Mouse (Mus musculus): Measurements from ENCODE around the gene Gstm2. TPM values are rescaled to one million over a fixed set of nuclear protein-coding genes. Genes with fewer than 3 reads are reported as not detected.
A peak's percentile ranks its signal among the peaks of the same experiment; 100 is the strongest.
"Not testable (repeated sequence)": the region's sequence is repeated elsewhere in the genome, so short reads cannot be mapped to it uniquely, and the experiment has no call there.

Gene Gstm2
- total and polyA plus RNA-seq, 2 experiments = 79.1 to 222 TPM

DNA sequence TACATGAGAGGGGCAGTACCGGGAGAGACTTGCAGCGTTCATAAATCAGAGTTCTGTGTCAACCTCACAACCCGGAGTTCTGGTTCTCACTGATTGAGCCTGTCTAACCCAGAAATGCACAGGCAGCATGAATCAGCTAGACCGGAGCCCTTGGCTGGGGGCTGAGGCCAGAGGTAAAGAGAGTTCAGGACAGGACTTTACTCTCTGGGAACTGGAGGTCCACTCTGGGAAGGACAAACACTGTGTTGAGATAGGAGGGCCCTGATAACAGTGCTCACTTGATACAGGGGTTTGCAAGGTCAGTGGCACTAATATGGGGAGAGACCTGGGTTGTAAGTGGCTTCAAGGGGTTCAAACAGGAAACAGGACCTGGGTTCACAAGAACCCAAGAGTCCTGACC is 39.1 kb upstream of the Gstm2 start:
- no peaks in the 10 kb centered on the region for H3K27me3 ChIP-seq (ENCODE audit: control insufficient read depth, insufficient read depth, low read length)
- H3K36me3 ChIP-seq (ENCODE audit: control insufficient read depth, insufficient read depth, low read length) = no peaks in the 10 kb centered on the region
- H3K79me2 ChIP-seq (ENCODE audit: control insufficient read depth, insufficient read depth, low read length) = no peaks in the 10 kb centered on the region
- H3K4me1 ChIP-seq (ENCODE audit: control insufficient read depth, insufficient read depth, low read length) = peaks cover 34% of the 10 kb centered on the region
- H3K9ac ChIP-seq (ENCODE audit: low read depth, low read length) = no peak overlapping the region
- DNase-seq (ENCODE audit: extremely low read depth, low read depth, low spot score) = peak; percentile 79
- WGBS = 9% methylated on average over 4 of the region's 4 CpGs
- TF ChIP-seq CTCF (IDR thresholded peaks at IDR 0.05; ENCODE audit: low read depth, low read length) = no peak
- no peak for TF ChIP-seq POLR2A (IDR thresholded peaks at IDR 0.05; ENCODE audit: extremely low read depth, insufficient read depth, low read length)
- no peak overlapping the region for H3K4me3 ChIP-seq (ENCODE audit: insufficient read depth, low read depth, low read length)
- peak overlapping the region; percentile 39 for H3K27ac ChIP-seq (replicated peaks; ENCODE audit: insufficient read depth, low read depth, low read length)

- Histone ChIP-seq H3K27ac (replicated peaks; ENCODE audit: insufficient read depth, low read depth, low read length) (no peak overlapping the region), H3K36me3 (ENCODE audit: control insufficient read depth, insufficient read depth, low read length) (no peaks in the 10 kb centered on the region), H3K4me3 (ENCODE audit: insufficient read depth, low read depth, low read length) (no peak overlapping the region), H3K9ac (ENCODE audit: low read depth, low read length) (no peak overlapping the region), H3K79me2 (ENCODE audit: control insufficient read depth, insufficient read depth, low read length) (no peaks in the 10 kb centered on the region), H3K4me1 (ENCODE audit: control insufficient read depth, insufficient read depth, low read length) (peaks cover 28% of the 10 kb centered on the region), H3K27me3 (ENCODE audit: control insufficient read depth, insufficient read depth, low read length) (no peaks in the 10 kb centered on the region)
- TF ChIP-seq CTCF (IDR thresholded peaks at IDR 0.05; ENCODE audit: low read depth, low read length) (no peak), POLR2A (IDR thresholded peaks at IDR 0.05; ENCODE audit: extremely low read depth, insufficient read depth, low read length) (no peak)
- peak; percentile 87 for DNase-seq (ENCODE audit: extremely low read depth, low read depth, low spot score)
- WGBS = 15% methylated on average over 6 of the region's 6 CpGs
Measured at GRCm38 (mm10) chr3:108022650-108023049, 36.4 kb upstream of the Gstm2 start.

DNA sequence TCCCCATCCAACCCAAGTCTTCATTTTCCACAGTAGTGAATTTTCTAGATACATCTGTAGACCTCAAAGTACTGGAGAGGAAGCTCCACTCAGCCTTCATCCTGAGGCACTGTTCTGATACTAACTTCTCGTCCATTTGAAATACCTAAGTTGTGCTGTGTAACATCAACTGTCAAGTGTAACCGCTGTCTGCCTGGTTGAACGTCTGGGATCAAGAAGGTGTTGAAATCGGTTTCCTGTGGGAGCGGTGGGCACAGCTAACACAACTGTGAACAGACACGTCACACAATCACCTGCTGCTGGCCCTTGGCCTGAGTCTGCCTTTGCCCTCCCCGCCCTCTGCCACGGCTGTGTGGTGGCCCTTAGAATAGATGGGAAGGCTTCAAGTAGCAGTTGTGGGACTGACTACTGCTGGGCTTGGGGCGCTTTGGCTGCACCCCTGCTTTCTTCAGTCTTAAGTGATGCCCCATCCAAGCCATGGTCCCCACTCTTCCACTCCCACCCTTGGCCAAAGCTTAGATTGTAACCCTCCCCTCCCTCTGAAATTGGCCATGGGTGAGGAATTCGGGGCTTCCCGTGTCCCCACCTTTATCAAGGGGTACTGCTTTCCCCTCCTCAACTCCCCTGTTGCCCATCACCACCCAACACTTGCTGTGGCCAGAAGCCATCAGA is 34.2 kb upstream of the Gstm2 start:
- not testable (repeated sequence) for DNase-seq (ENCODE audit: extremely low read depth, low read depth, low spot score); H3K27me3 ChIP-seq (ENCODE audit: control insufficient read depth, insufficient read depth, low read length); H3K4me3 ChIP-seq (ENCODE audit: insufficient read depth, low read depth, low read length); H3K9ac ChIP-seq (ENCODE audit: low read depth, low read length); H3K27ac ChIP-seq (replicated peaks; ENCODE audit: insufficient read depth, low read depth, low read length); H3K36me3 ChIP-seq (ENCODE audit: control insufficient read depth, insufficient read depth, low read length); H3K79me2 ChIP-seq (ENCODE audit: control insufficient read depth, insufficient read depth, low read length)
- peaks cover 32% of the 10 kb centered on the region for H3K4me1 ChIP-seq (ENCODE audit: control insufficient read depth, insufficient read depth, low read length)
- 89% methylated on average over 11 of the region's 11 CpGs for WGBS

DNA sequence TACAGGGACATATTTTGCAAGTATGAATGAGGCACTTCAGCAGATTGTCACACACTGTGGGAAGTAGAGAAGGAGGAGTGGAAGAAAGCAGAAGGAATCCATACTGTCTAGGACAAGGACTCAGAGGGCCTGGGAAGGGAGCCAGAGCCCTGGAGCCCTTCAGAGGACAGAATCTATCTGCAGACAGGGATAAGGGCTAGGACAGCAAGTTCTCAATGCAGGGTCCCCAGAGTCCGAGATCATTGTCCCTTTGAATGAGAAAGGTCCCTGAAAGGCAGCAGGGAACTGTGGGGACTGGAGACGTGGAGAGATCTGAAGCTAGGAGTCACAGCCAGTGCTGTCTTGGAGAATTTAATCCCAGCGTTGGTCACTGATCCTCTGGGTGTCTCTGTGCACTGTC is 33.0 kb upstream of the Gstm2 start:
- peaks cover 34% of the 10 kb centered on the region for H3K4me1 ChIP-seq (ENCODE audit: control insufficient read depth, insufficient read depth, low read length)
- not testable (repeated sequence) for DNase-seq (ENCODE audit: extremely low read depth, low read depth, low spot score); H3K27me3 ChIP-seq (ENCODE audit: control insufficient read depth, insufficient read depth, low read length); H3K79me2 ChIP-seq (ENCODE audit: control insufficient read depth, insufficient read depth, low read length); H3K36me3 ChIP-seq (ENCODE audit: control insufficient read depth, insufficient read depth, low read length); H3K27ac ChIP-seq (replicated peaks; ENCODE audit: insufficient read depth, low read depth, low read length); H3K4me3 ChIP-seq (ENCODE audit: insufficient read depth, low read depth, low read length); H3K9ac ChIP-seq (ENCODE audit: low read depth, low read length)
- WGBS = 91% methylated on average over 3 of the region's 3 CpGs

GRCm38 (mm10) chr3:108018190-108018820 is 32.1 kb upstream of the Gstm2 start:
- TF ChIP-seq POLR2A (IDR thresholded peaks at IDR 0.05; ENCODE audit: extremely low read depth, insufficient read depth, low read length) (no peak), CTCF (IDR thresholded peaks at IDR 0.05; ENCODE audit: low read depth, low read length) (no peak)
- H3K4me1 ChIP-seq (ENCODE audit: control insufficient read depth, insufficient read depth, low read length) = peaks cover 42% of the 10 kb centered on the region
- no peaks in the 10 kb centered on the region for H3K27me3 ChIP-seq (ENCODE audit: control insufficient read depth, insufficient read depth, low read length)
- no peak for DNase-seq (ENCODE audit: extremely low read depth, low read depth, low spot score)
- peak overlapping the region; percentile 80 for H3K27ac ChIP-seq (replicated peaks; ENCODE audit: insufficient read depth, low read depth, low read length)
- whole genome bisulfite sequencing = 18% methylated on average over 14 of the region's 14 CpGs
- H3K4me3 ChIP-seq (ENCODE audit: insufficient read depth, low read depth, low read length) = 0 out of 2 replicates have a peak overlapping the region, but pooled peaks have one; percentile 4
- H3K9ac ChIP-seq (ENCODE audit: low read depth, low read length) = peak overlapping the region; percentile 44
- H3K79me2 ChIP-seq (ENCODE audit: control insufficient read depth, insufficient read depth, low read length) = no peaks in the 10 kb centered on the region
- H3K36me3 ChIP-seq (ENCODE audit: control insufficient read depth, insufficient read depth, low read length) = no peaks in the 10 kb centered on the region

DNA sequence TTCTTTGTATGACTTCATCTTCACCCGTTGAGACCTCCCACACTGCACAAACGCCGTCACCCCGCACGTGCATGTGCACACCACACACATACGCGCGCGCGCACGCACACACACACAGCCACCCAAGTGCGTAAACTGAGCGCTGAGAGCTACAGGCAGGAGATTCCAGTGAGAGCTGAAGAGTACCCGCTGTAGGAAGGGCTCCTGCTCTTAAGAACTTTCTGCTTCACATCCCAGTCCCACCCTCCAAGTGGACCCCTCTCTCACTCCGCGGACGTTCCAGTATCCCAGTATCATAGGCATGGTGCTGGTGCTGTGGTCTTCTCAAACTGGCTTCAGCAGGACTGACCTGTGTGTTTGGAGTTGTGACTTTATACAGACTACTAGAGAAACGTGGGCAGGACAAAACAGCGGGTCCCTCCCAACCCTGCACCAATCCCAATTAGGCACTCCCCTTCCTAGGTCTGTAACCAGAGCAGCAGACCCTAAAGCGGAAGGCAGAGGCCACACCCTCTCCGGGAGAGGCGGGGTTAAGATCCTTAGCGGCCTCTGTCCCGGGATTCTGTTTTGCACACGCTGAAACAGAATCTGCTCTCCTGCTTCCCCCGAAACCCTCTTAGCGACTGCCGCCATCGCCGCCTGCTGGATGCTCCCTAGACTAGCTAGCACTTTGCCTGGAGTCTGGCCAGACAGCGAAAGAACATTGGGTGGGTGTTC is 31.4 kb upstream of the Gstm2 start, which contains the start of gene Gstm1:
TSS of gene Gstm1 (minus strand) at position 501 of the 717 bp plus-strand sequence.
- Histone ChIP-seq H3K79me2 (ENCODE audit: control insufficient read depth, insufficient read depth, low read length) (no peaks in the 10 kb centered on the region), H3K4me3 (ENCODE audit: insufficient read depth, low read depth, low read length) (peak within 1 kb of the TSS; percentile 59), H3K9ac (ENCODE audit: low read depth, low read length) (peak within 1 kb of the TSS; percentile 68), H3K36me3 (ENCODE audit: control insufficient read depth, insufficient read depth, low read length) (no peaks in the 10 kb centered on the region), H3K27ac (replicated peaks; ENCODE audit: insufficient read depth, low read depth, low read length) (peak within 1 kb of the TSS; percentile 91), H3K4me1 (ENCODE audit: control insufficient read depth, insufficient read depth, low read length) (peaks cover 42% of the 10 kb centered on the region), H3K27me3 (ENCODE audit: control insufficient read depth, insufficient read depth, low read length) (no peaks in the 10 kb centered on the region)
- TF ChIP-seq POLR2A (IDR thresholded peaks at IDR 0.05; ENCODE audit: extremely low read depth, insufficient read depth, low read length) = peak; percentile 93
- peak; percentile 94 for TF ChIP-seq CTCF (IDR thresholded peaks at IDR 0.05; ENCODE audit: low read depth, low read length)
- DNase-seq (ENCODE audit: extremely low read depth, low read depth, low spot score) = peak; percentile 99
- WGBS = under 1% methylated on average over 31 of the region's 31 CpGs

DNA sequence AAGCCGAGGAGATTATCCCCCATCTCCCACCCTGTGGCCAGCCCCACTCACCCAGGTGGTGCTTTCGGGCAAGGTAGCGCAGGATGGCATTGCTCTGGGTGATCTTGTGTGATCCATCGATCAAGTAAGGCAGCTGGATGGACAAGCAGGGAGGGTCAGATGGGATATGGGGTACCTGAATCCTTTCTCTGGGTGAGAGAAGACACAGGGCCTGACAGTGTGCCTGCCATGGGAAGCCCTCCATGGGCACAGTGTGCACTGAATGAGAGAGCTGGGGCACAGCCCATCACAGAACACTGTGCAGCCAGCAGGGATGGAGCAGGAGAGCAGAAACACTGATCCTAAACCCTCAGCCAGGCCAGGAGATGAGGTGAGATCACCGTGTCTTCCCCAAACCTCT is 30.2 kb upstream of the Gstm2 start:
- 49% methylated on average over 5 of the region's 5 CpGs for WGBS
- DNase-seq (ENCODE audit: extremely low read depth, low read depth, low spot score); H3K36me3 ChIP-seq (ENCODE audit: control insufficient read depth, insufficient read depth, low read length); H3K27me3 ChIP-seq (ENCODE audit: control insufficient read depth, insufficient read depth, low read length); H3K79me2 ChIP-seq (ENCODE audit: control insufficient read depth, insufficient read depth, low read length): not testable (repeated sequence)
- Histone ChIP-seq H3K4me3 (ENCODE audit: insufficient read depth, low read depth, low read length) (peak overlapping the region; percentile 59), H3K9ac (ENCODE audit: low read depth, low read length) (peak overlapping the region; percentile 68), H3K27ac (replicated peaks; ENCODE audit: insufficient read depth, low read depth, low read length) (peak overlapping the region; percentile 91), H3K4me1 (ENCODE audit: control insufficient read depth, insufficient read depth, low read length) (peaks cover 39% of the 10 kb centered on the region)
